Mouse (Mus musculus) telencephalon, adult 2 months (tissue): ENCODE measurements at regions not wholly inside any gene's neighbourhood (a gene's known extent, or its start where the extent isn't known, plus 50 kb on each side); places are given as distances from the start of the nearest gene placed in this dataset.

Source experiments
- DNase-seq: peaks from one replicate; pipeline ENCODE4 v3.0.0-alpha.2; 2011; ENCODE audit warnings: low read depth, low spot score

DNA sequence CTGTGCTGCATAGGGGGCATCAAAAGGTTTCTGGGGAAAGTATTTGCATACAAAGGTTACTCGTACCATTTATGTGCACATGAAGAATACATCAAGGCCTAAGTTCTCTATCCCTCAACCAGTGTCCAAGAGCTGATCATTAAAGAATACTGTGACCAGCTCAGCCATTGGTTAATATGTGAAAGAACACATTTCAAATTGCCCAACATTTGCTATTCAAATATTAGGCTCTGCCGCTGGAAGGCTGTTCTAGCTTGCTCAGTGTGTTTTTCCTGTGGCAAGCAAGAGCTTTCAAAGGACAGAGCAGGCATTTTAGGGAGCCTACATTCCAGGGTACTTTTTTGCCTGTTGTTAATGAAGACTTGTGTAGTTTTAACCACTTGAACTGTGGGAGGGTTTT lies 220.8 kb downstream of the Ahr start:
- no peak for DNase-seq

DNA sequence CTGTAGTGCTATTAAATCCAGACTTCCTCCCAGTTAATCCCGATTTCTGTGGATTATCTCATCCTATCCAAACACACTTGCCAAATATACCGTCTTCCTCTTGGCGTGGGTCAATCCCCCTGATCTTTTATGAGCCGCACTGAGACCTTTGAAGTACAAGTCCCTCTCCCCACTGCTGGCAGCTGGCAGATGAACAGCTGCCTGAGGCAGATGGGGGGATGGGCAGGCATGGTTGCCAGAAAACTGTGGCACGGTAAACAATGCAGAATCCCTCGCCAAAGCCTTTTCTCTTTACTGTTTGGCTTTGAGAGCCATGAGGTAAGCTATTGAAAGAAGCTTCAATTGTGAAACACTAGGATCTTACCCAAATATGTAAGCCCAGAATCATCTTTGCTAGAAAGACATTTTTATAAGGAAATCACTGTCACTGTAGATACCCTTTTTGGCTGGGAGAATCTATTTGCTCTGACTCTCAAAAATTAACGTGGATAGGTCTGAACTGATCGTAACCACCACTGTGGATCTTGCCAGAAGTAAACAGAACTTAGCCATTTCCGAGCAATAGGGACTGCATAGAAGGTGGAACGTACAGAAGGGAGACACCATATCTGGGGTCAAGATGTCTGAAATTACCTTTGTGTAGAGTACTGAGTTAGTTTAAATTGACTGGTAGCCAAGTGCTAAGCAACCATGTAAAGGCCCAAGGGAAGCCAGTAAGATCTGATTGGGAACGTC lies 221.5 kb downstream of the Ahr start:
- no peak for DNase-seq

DNA sequence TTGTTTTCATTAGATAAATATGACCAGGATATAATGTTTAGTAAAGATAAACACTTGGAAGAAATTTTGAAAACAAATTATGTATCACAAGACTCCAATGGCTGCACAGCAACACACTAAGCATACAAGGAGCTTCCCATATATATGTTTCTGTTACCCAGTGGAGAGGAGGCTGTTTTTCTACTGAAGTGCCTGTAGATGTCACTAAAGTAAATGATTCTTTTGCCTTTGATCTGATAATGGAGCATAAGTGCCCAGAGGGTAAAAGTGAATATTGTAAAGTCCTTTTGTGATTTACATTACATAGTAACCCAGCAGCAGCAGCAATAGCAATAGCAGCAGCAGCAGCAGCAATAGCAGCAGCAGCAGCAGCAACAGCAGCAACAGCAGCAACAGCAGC lies 226.3 kb downstream of the Ahr start:
- peak; percentile 33 for DNase-seq

DNA sequence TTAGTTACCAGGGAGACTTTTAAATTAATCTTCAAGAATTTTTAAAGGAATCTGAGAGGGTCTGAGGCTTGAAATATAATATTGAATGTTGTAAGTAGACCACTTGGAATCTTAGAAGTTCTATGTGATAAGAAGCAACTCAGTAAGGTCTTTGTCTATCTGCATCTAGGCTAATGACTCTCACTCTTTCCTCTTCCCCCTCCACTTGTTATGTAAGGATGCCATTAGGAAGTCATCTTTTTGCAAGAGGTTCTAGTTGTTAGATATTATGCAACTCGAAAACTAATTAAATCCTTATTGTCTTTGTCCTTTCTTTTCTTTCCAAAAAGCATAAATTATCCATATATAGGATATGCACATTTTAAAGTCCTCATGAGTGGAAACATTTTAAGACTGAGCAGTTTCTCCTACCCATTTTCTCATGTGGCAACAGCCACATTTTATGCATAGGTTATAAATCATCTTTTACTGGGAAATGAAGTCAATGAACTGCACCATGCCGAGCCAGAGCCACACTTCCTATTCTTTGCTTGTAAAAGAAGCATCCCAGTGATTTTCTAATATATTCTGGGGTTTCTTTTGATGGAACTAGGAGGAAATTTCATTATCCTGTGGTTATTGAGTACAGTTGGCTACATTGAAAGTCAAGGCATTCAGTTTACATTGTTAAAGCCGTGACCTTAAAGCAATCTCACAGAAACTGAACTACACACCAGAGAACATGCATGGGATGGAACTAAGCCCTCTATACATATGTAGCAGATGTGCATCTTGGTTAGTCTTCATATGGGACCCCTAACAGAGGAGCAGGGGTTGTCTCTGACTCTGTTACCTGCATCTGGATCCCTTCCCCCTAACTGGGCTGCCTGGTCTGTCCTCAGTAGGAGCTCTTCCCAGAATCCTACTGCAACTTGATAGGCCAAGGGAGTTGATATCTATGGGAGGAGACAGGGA lies 230.8 kb downstream of the Ahr start:
- no peak for DNase-seq

DNA sequence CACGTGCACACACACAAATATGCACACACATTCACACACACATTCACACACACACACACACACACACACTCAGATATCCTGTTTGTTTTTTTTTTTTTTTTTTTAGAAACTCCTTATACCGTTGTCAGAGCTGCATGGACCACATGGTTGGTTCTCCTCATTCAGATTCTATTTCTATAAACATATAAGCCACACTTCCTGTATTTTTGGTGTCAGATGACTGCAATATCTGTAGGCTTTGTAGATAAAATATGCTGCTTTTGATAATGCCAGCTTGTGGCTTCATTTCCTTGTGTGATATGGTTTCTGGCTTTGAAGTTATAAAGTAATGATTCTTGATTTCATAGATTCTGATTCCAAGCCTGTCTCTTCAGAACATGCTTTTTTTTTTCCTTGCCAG lies 231.7 kb downstream of the Ahr start:
- DNase-seq = no peak

DNA sequence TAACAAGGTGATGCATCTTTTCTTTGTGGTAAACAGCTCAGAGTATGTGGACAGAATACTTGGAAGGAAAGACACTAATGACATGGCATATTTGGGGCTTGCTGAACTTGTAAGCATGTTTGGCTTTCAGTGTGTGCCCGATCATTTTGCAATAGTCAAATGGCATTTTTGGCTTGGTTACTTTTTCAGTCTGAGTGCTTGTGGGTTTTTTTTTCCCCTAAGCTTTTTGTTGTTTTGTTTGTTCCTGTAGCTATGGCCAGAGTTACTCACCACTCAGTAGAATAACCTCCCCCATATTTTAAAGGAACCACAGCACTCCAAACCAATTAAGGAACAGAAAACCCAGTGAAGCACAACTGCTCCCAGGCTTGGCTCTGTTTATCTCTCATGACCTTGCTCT lies 240.2 kb downstream of the Ahr start:
- no peak for DNase-seq

DNA sequence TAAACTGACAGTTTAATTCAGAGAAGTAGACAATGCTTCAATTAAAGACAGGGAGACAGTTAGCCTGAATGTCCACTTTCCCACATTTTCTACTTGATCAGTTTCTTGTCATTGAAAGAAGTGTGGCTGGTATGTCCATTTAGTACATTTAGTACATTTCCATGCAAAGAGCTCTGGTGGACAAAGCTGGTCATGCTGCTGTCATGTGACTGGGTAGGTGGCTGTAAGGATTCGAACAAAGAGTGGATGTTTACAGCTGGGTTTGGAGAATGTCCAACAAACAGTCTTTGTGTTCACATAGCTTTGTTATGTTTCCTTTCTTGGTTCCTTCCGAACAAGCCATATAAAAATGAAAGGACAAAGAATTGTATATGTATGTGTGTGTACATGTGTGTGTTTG lies 241.3 kb downstream of the Ahr start:
- no peak for DNase-seq

DNA sequence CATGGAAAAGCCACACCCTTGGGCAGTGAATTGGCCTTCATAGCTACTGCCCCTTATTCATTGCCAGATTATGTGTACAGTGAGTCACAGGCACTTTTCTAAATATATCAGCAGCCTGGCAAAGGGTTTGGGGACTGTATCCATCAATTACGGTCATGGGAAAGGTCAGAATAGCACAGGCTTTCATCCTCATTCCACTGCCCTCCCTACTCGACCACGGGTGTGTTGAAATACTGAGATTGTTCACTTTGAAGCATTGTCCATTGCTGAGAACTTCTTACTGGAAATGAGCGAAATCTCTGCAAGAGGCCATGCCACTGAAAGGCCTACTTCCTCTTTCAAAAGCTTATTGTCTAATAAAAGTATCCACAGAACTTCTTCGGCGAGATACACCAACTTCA lies 242.9 kb downstream of the Ahr start:
- no peak for DNase-seq

DNA sequence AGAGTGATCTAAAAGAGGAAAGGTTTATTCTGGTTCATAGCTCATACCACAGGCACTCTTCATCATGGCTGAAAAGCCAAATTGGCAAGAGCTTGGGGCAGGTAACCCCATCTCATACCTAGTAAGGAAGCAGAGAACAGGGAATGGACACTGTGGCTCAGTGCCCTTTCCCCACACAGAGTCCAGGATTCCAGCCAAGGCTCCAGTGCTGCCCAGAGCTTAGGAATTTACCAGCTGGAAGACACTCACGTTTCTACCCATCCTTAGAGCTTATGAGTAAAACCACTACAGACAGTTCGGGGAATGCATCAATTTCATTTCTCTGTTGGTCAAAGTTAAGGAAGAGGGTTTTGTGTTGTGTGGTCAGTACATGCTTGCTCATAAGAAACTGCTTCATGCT lies 241.0 kb downstream of the Snx13 start:
- DNase-seq = no peak

DNA sequence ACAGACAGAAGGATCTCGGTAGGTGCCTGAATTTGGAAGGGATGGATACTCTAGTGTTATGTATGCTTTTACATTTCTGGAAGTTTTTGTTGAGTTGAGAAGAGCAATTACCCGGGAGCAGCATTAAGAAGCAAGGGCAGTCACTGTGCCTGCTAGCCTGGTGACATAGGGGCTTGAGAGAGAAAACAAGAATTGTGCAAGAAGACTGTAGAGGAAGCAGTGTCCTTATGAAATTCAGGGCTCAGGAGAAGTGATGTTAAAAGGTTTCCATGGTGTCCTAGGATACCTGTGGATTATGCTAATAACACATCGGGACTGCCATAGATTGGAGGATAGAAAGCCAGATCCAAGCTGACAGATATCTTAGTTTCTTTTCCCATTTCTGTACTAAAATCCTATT lies 240.6 kb downstream of the Snx13 start:
- DNase-seq = no peak

DNA sequence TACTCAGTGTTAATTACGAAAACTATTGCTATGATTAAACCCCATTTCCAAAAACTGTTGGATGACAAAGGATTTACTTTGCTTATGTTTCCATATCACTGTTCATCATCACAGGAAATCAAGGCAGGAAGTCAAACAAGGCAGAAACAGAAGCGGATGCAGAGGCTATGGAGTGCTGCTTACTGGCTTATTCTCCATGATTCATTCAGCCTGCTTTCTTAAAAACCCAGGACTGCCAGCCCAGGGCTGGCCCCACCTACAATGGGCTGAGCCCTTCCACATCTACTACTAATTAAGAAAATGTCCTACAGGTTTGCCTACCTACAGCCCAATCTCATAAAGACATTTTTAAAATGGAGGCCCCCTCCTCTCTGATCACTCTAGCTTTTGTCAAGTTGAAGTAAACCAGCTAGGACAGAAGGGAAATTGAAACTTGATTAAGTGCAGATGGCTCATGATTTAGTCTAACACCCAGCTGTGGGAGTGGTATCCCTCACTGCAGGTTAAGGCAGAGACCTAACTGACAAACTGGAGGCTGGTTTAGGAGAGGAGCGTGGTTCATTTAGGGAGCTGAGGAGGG lies 240.1 kb downstream of the Snx13 start:
- no peak for DNase-seq

DNA sequence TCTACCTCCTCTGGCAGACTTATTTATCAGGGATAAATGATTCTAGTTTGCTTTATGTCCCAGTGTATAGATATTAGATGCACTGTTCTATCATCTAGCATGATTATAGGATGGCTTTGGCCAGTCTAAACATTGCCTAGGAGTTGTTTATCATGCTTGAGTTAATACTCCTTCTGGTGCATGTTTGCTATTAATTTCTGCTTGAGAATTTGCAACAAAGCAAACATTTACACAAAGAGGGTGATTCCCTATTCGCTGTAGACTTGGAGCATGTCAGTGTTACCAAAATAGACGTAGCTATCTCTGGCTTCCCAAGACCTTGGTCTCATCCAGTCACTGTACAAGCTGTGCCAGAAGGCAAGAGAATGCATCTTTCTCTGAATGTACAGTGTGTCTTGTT lies 237.4 kb downstream of the Snx13 start:
- no peak for DNase-seq

DNA sequence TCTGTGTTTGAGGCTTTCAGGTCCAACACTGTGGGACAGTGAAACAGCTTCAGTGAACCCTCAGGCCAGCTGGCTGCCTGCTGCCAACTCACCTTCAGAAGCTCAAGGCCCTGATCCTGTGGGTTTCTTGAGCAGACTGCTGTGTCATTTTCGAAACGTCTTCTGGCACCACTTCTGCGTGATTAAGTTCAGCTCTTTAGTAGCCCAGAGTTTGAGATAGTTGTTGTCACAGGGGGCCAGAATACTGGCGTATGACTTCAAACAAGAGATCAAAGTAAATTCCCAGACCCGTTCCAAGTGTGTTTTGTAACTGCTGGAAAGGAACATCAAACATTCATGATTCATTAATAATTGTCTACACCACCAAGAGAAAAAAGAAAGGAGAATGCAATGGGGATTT lies 236.9 kb downstream of the Snx13 start:
- no peak for DNase-seq

DNA sequence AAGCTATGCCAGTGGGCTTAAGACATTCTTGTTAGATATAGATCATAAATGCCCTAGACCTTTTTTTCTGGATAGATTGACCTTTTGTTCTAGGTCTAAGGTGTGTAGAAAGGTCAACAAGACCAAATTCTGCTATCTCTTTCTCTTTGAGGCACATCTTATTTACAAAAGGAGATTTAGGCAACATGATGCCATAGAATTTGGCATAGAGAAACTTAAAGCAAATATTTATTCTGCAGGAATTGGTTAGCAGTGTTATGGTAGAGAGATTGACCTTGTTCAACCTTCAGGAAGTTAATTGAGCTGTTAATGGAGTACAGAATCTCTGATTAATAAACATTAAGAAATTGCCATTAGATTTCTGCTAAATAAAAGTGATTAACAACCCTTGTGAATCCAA lies 236.4 kb downstream of the Snx13 start:
- DNase-seq = no peak

DNA sequence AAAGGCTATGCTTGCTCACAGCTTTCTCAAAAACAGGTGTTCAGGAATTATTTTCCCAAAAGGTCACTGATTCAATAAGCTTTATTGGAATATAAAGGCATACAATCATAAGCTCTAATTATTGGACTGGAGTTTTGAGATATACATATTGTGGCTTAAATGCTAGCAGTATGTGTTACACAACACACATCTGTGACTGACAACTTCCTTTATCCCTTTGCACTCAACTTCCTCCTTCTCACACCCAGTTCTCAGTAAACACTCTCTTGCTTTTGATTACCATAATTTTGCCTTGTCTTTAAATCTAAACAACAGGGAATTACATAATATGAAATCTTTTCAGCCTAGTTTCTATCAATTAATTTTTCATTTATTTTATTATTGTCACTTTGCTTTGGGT lies 222.5 kb downstream of the Snx13 start:
- DNase-seq = no peak

DNA sequence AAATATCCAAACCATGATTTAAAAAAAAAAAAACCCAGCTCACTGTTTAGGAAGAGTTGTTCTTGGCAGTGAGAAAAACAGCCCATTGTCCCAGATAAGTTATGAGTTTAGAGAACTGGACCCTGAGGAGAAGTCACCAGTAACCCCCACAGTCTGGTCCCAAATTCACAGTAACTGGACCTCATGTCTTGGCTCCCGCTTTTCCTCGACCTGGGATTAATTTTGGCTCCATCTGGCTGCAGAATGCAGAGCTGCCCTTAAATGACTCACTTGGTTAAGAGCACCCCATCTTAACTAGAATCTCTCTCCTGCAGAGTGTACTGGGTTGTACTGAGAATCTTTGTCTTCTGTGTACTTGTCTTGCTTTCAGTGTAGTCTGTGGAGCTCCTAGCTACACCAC lies 221.0 kb downstream of the Snx13 start:
- DNase-seq = no peak

DNA sequence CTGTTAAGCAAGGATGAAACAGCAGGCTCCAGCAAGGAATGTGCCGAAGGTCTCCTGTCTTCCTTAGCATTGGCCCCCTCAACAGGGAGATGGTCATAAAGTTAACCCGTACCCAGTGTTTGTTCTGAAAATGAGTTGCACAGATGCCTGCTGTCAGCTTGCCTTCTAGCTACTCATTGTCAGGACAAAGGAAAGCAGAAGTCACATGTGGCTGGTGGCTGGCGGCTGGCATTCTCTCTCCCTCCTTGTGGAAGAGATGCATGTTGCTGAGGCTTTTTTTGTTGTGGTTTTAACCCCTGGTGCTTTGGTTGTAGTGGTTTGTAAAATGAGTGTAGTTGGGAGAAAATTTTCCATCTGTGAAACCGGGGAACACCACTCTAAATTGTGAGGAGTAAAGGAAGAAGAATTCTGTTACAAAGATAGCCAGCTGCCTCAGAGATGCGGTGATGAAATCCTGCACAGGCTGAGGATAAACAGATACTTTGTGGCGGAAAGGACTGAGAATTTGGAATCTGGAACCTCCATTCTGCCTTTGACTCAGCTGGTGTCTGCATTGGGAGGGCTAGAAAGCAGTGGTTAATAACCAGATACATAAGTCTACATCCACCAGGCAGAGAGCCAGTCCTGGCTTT lies 220.2 kb downstream of the Snx13 start:
- DNase-seq = no peak

DNA sequence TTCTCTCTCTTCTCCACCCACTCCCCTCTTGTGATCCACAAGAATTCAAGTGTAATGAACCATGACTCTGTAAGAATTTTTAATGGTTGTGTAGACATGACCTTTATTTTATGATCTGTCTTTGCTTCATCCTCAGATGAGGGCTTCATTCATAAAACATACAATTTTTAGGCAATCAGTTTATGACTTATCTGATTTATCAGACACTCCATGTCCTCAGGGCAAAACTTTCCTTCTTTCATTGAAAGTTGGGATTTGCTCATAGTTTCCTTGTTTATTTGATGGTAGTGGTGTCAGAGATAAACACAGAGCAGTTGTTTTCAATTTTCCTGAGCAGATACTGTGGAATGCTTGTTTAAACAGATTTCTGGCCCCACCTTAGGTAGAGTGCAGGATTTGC lies 212.8 kb downstream of the Snx13 start:
- no peak for DNase-seq

DNA sequence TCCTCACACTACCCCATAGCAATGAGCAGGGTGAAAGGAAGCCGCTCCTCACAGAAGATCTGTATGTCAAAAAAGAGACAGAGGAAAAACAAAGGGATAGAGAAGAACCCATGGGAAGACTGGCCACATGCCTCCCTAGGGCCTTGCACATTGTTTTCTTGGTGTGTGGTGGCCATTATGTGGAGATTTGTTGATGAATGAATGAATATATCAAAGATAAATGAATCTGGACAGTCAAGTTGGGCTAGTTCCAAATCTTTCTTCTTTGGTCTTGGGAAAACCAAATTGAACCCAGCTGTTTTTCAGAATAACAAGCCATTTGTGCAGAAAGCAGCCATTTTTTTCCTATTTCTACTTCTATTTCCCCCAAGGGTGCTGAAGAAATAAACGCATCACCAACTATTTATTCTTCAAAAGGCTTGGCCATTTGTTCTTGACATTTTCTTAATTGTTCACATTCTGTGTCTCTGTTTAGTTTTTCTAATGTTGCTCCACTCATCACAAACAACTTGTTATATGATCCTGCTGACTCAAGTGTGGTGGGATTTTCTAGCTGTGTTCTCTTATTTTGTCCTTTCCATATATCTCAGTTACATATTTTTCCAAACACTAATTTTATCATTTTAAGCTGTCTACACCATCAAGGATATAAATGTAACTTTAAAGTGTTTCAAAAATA lies 208.9 kb downstream of the Snx13 start:
- DNase-seq = no peak

DNA sequence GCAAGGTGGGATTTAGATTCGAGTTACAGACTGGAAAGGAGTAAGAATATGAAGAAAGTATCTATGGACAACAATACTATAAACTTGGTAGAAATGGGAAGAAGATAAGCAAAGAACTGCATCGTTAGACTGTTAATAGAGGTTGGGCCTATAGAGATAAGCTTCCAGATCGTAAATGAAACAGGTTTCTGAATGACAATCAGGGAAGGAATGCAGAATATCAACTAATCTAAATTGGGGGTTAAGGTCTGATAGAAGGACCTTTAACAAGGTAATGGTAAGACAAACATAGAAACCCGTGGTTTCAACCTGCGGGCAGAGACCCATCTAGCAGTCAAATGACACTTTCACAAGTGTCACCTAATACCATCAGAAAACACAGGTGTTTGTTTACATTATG lies 201.5 kb downstream of the Snx13 start:
- no peak for DNase-seq

DNA sequence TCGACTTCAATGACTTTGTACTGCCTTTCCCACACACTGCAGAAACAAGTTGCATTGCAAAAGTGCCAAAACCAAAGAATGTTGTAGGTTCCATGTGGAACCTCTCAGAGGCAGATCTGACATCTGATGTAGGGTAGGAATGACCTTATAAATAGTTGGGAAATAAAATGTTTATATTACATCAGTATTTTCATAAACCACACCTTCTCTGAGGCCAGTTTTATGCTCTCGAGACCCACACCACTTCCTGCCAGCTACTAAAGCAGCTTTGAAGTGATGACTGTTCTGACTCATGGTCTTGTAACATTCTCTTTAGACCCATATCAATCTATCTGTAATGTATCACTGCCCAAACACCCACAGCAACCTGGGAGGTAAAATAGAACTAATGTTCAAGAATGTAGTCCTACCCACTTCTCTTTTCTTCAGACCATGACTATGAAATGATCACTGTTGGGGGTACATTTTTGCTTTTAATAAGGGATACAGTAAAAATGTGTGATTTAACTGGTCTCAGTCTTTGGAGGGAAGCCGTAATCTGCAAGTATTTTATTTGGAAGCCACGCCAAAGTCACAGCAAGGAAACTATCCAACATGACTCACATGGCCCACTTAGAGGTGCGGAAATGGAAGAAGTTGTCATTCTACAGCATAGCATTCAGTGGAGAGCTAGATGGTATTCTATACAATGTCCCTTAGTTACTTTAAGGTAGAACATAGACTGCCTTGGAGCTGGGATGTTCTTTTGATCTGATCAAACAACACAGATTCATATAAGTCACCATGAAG lies 199.4 kb downstream of the Snx13 start:
- DNase-seq = no peak
